Mouse (Mus musculus): ENCODE data around the gene Zfp653. TPM values are rescaled to one million over a fixed set of nuclear protein-coding genes. Genes with fewer than 3 reads are reported as not detected.

The Zfp653 gene
- polyA plus RNA-seq, 1 experiment from 2014 or later, result 14.5 TPM

DNA sequence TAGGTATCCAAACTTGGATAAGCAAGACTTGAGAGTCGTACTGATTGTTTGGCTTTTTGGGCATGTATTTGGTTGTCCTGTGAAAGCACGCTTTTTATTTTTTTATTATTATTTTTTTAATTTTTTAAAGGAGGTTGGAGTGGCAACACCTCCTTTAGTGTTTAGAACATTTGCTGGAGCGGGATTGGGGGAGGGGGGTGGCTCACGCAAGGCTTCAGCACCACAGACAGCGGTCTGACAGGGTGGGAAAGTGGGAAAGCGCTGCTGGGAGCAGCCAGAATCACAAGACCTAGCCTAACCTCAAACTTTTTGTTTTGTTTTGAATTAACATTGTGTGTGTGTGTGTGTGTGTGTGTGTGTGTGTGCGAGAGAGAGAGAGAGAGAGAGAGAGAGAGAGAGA, 17.5 kb downstream of the Zfp653 start:
- Histone ChIP-seq H3K36me3 (ENCODE audit: control insufficient read depth, insufficient read depth, low read length) (no peaks in the 10 kb centered on the region; the same call in 1 of the 2 replicates), H3K9ac (replicated peaks; ENCODE audit: low read depth, low read length) (no peak overlapping the region), H3K27me3 (ENCODE audit: control insufficient read depth, insufficient read depth, low read length) (peaks cover 35% of the 10 kb centered on the region), H3K27ac (ENCODE audit: low read length) (no peak overlapping the region), H3K4me2 (replicated peaks; ENCODE audit: low read depth, low read length) (no peak overlapping the region), H3K4me3 (ENCODE audit: low read depth, low read length) (no peak overlapping the region), H3K4me1 (ENCODE audit: control insufficient read depth, insufficient read depth, low read length) (peaks cover 16% of the 10 kb centered on the region; the same call in 1 of the 2 replicates), H3K9me3 (ENCODE audit: control insufficient read depth, low read depth, low read length) (no peaks in the 10 kb centered on the region)
- no peak for ATAC-seq (ENCODE audit: insufficient number of reproducible peaks, insufficient read depth, low FRiP score, low read depth)
- WGBS, result 24% methylated on average over 6 of the region's 7 CpGs

DNA sequence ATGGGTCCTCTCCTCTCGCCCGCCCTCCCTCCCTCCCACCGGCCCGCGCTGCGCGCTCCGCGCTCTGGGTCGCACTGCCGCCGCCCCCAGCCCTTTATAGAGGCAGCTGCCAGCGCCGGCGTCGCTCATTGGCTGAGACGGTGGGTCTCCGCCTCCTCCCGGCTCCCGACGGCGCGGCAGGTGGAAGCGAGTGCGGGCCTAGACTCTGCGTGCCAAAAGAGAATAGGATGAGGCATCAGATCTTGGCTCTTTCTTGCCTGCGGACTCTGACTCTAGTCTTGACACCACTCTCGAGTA, 19.3 kb downstream of the Zfp653 start, which contains the start of gene Elavl3:
Gene Elavl3, minus strand, starts transcription at position 66 of the 297 bp plus-strand sequence.
- H3K36me3 ChIP-seq (ENCODE audit: control insufficient read depth, insufficient read depth, low read length), result no peaks in the 10 kb centered on the region
- H3K27me3 ChIP-seq (ENCODE audit: control insufficient read depth, insufficient read depth, low read length), result peaks cover 35% of the 10 kb centered on the region
- ATAC-seq (ENCODE audit: insufficient number of reproducible peaks, insufficient read depth, low FRiP score, low read depth), result no peak
- peak within 1 kb of the TSS; percentile 30 for H3K4me3 ChIP-seq (ENCODE audit: low read depth, low read length)
- peaks cover 16% of the 10 kb centered on the region; the same call in 1 of the 2 replicates for H3K4me1 ChIP-seq (ENCODE audit: control insufficient read depth, insufficient read depth, low read length)
- H3K27ac ChIP-seq (ENCODE audit: low read length), result no peak within 1 kb of the TSS
- H3K4me2 ChIP-seq (replicated peaks; ENCODE audit: low read depth, low read length), result peak within 1 kb of the TSS; percentile 61
- H3K9ac ChIP-seq (replicated peaks; ENCODE audit: low read depth, low read length), result no peak within 1 kb of the TSS
- WGBS, result 3% methylated on average over 18 of the region's 28 CpGs
- no peaks in the 10 kb centered on the region for H3K9me3 ChIP-seq (ENCODE audit: control insufficient read depth, low read depth, low read length)

DNA sequence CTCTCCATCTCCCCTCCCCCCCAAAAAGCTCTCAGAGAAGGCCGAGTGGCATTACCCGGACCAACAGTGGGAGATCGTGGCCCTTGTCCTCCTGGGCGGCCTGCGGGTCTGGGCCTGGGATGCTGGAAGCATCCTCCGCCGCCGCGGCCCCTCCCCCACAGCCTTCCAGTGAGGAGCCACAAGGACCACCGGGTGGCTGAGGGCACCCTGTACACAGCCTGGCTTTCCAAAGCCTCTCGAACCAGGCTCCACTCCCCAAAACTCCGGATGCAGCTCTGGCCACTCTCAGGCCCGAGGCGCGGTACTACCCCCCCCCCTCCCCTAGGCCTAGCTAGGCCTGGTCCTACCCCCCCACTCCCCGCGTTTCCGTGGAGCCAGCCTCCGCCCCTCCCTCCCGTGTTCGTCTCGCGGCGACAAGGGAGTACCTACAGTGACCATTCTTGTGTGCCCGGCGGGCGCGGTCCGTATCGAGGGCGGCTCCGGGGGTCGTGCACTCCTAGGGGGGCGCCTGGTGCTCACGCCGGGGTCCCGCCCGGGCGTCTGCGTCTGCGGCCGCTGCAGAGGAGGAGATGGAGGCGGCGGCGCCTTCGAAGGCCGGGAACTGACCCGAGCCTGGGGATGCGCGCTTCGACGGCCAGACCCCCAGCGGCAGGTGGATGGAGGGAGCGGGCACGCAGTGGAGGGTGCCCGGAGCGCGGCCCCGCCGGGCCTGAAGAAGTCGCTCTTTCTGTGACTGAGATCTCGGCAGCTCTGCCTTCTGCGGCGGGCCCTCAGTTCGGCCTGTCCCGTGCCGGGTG, 19.8 kb downstream of the Zfp653 start:
- 0 out of 2 replicates have a peak, but pooled peaks have one; percentile 4 for ATAC-seq (ENCODE audit: insufficient number of reproducible peaks, insufficient read depth, low FRiP score, low read depth)

DNA sequence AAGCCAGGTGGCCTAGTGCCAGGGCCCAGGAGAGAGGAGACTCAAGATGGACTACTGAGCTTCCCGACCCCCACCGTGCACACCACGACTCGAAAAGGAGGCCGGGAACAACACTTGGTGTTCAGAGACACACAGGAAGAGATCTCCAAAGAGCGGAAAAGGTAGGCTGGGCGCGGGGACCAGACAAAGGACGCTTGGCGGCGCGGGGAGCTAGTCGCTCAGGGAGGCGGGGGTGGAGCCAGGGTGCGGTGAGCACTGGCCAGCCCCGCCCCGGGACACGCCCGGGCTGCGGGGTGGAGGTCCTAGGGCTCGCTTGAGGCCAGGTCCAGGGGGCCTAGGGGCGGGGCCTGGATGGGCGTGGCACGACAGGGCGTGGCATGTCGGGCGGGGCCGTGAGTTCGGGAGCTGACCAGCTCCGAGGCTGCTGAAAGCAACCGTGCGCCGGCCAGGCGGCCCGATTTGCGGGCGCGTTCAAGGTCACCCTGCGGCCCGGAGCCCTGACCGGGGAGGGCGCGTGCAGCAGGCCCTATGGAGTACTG, 20.8 kb downstream of the Zfp653 start:
- 1% methylated on average over 38 of the region's 43 CpGs for WGBS
- ATAC-seq (ENCODE audit: insufficient number of reproducible peaks, insufficient read depth, low FRiP score, low read depth), result peak; percentile 53
- Histone ChIP-seq H3K4me2 (replicated peaks; ENCODE audit: low read depth, low read length) (peak overlapping the region; percentile 61), H3K9ac (replicated peaks; ENCODE audit: low read depth, low read length) (no peak overlapping the region), H3K4me3 (ENCODE audit: low read depth, low read length) (peak overlapping the region; percentile 30), H3K9me3 (ENCODE audit: control insufficient read depth, low read depth, low read length) (no peaks in the 10 kb centered on the region), H3K27me3 (ENCODE audit: control insufficient read depth, insufficient read depth, low read length) (peaks cover 35% of the 10 kb centered on the region), H3K4me1 (ENCODE audit: control insufficient read depth, insufficient read depth, low read length) (peaks cover 16% of the 10 kb centered on the region; the same call in 1 of the 2 replicates), H3K27ac (ENCODE audit: low read length) (no peak overlapping the region), H3K36me3 (ENCODE audit: control insufficient read depth, insufficient read depth, low read length) (no peaks in the 10 kb centered on the region)

More for the DNA sequence above, 19.8 kb downstream of the Zfp653 start:
- Histone ChIP-seq H3K36me3 (ENCODE audit: control insufficient read depth, insufficient read depth, low read length) (no peaks in the 10 kb centered on the region), H3K4me2 (replicated peaks; ENCODE audit: low read depth, low read length) (peak overlapping the region; percentile 61), H3K9me3 (ENCODE audit: control insufficient read depth, low read depth, low read length) (no peaks in the 10 kb centered on the region), H3K4me3 (ENCODE audit: low read depth, low read length) (peak overlapping the region; percentile 30), H3K9ac (replicated peaks; ENCODE audit: low read depth, low read length) (no peak overlapping the region), H3K4me1 (ENCODE audit: control insufficient read depth, insufficient read depth, low read length) (peaks cover 16% of the 10 kb centered on the region; the same call in 1 of the 2 replicates), H3K27me3 (ENCODE audit: control insufficient read depth, insufficient read depth, low read length) (peaks cover 35% of the 10 kb centered on the region), H3K27ac (ENCODE audit: low read length) (no peak overlapping the region)
- 2% methylated on average over 55 of the region's 67 CpGs for WGBS

DNA sequence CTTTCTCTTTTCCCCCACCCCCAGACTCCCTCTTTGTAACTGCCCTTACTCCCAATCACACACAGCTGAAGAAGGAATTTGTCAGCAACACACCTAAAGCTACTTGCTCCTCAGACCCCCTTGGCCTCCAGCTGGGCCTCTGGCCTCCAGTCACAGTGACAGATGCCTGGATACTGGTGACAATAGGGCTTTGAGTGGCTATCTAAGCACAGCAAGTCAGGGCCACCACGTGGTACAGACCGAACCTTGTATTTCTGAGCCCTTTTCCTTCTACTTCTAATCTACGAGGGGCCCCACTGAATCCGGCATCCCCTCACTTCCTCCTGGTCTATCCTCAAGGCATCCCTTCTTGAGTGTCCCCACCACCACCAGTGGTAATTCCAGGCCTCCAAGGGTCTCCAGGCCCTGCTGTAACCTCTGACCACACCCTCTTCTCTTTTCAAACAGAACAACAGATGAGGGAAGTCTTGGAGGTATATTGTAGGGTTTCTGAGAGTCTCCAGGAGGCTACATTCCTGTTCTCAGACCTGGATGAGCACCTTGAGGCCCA, 21.4 kb downstream of the Zfp653 start:
- H3K36me3 ChIP-seq (ENCODE audit: control insufficient read depth, insufficient read depth, low read length), result no peaks in the 10 kb centered on the region
- peaks cover 16% of the 10 kb centered on the region; the same call in 1 of the 2 replicates for H3K4me1 ChIP-seq (ENCODE audit: control insufficient read depth, insufficient read depth, low read length)
- no peak overlapping the region for H3K27ac ChIP-seq (ENCODE audit: low read length)
- peaks cover 35% of the 10 kb centered on the region for H3K27me3 ChIP-seq (ENCODE audit: control insufficient read depth, insufficient read depth, low read length)
- H3K9ac ChIP-seq (replicated peaks; ENCODE audit: low read depth, low read length), result no peak overlapping the region
- H3K4me2 ChIP-seq (replicated peaks; ENCODE audit: low read depth, low read length), result no peak overlapping the region
- no peak for ATAC-seq (ENCODE audit: insufficient number of reproducible peaks, insufficient read depth, low FRiP score, low read depth)
- peak overlapping the region; percentile 30; the same call in 1 of the 2 replicates for H3K4me3 ChIP-seq (ENCODE audit: low read depth, low read length)
- no peaks in the 10 kb centered on the region for H3K9me3 ChIP-seq (ENCODE audit: control insufficient read depth, low read depth, low read length)
- WGBS, result 45% methylated on average over 4 of the region's 4 CpGs

DNA sequence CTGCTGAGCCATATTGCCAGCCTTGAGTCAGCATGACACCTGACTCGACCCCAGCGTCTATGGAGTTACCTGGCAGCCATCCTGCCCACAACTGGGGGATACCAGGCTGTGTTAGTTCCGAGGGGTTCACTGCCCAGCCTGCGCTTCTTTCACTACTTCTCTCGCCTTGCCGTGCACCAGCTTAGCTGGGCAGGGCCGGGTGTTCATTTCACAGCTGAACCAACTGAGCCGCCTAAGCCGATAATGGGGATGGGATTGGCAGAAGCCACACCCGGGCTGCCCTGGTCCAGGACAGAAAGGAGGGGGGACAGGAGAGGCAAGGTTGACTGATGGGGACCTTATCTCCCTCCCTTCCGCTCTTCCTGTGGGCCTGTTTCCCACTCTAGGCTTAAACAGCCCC, 21.9 kb downstream of the Zfp653 start:
- H3K27me3 ChIP-seq (ENCODE audit: control insufficient read depth, insufficient read depth, low read length), result peaks cover 35% of the 10 kb centered on the region
- H3K9me3 ChIP-seq (ENCODE audit: control insufficient read depth, low read depth, low read length), result no peaks in the 10 kb centered on the region
- WGBS, result 59% methylated on average over 11 of the region's 11 CpGs
- no peak for ATAC-seq (ENCODE audit: insufficient number of reproducible peaks, insufficient read depth, low FRiP score, low read depth)
- peaks cover 16% of the 10 kb centered on the region; the same call in 1 of the 2 replicates for H3K4me1 ChIP-seq (ENCODE audit: control insufficient read depth, insufficient read depth, low read length)
- no peak overlapping the region for H3K4me3 ChIP-seq (ENCODE audit: low read depth, low read length)
- H3K9ac ChIP-seq (replicated peaks; ENCODE audit: low read depth, low read length), result no peak overlapping the region
- H3K36me3 ChIP-seq (ENCODE audit: control insufficient read depth, insufficient read depth, low read length), result no peaks in the 10 kb centered on the region
- H3K4me2 ChIP-seq (replicated peaks; ENCODE audit: low read depth, low read length), result no peak overlapping the region
- H3K27ac ChIP-seq (ENCODE audit: low read length), result no peak overlapping the region

DNA sequence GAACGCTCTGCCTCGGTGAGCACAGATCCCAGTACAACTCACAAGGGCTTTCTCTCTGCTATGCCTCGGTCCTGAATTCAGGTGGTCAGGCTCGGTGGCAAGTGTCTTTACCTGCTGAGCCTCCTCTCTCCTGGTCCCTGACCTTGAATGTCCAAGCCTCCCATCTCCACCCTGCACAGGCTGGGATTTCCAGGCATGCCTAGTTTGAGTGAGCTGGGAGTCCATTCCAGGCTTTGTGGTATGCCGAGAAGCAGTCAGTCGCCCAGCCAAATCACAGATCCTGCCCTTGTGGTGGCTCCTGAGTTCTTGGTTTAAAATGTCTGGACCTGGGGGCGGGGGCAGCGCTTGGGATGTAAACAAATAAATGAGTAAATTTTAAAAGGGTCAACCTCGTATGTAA, 23.8 kb downstream of the Zfp653 start:
- WGBS, result 49% methylated on average over 9 of the region's 9 CpGs
- Histone ChIP-seq H3K4me1 (ENCODE audit: control insufficient read depth, insufficient read depth, low read length) (peaks cover 16% of the 10 kb centered on the region; the same call in 1 of the 2 replicates), H3K27me3 (ENCODE audit: control insufficient read depth, insufficient read depth, low read length) (peaks cover 25% of the 10 kb centered on the region), H3K36me3 (ENCODE audit: control insufficient read depth, insufficient read depth, low read length) (no peaks in the 10 kb centered on the region), H3K9ac (replicated peaks; ENCODE audit: low read depth, low read length) (no peak overlapping the region), H3K9me3 (ENCODE audit: control insufficient read depth, low read depth, low read length) (no peaks in the 10 kb centered on the region), H3K4me3 (ENCODE audit: low read depth, low read length) (no peak overlapping the region), H3K27ac (ENCODE audit: low read length) (no peak overlapping the region), H3K4me2 (replicated peaks; ENCODE audit: low read depth, low read length) (no peak overlapping the region)
- ATAC-seq (ENCODE audit: insufficient number of reproducible peaks, insufficient read depth, low FRiP score, low read depth), result no peak

DNA sequence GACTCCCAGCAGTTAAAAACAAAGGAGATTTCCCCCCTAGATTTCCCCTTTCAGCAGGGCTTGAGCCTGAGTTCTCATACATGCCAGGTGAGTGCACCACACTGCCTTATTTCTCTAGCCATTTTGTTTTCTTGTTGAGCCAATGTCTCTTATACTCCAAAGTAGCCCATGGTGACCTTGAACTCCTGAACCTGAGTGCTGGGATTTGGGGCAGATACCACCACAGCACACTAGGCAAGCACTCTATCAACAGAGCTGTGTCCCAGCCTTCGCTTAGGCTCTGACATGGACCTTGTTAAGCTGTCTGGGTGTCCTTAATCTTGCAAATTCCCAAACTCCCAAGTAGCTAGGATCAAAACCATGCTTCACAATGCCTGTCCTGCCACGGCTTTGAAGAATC, 29.3 kb downstream of the Zfp653 start:
- Histone ChIP-seq H3K9ac (replicated peaks; ENCODE audit: low read depth, low read length) (no peak overlapping the region), H3K9me3 (ENCODE audit: control insufficient read depth, low read depth, low read length) (no peaks in the 10 kb centered on the region), H3K4me3 (ENCODE audit: low read depth, low read length) (no peak overlapping the region), H3K27me3 (ENCODE audit: control insufficient read depth, insufficient read depth, low read length) (no peaks in the 10 kb centered on the region), H3K36me3 (ENCODE audit: control insufficient read depth, insufficient read depth, low read length) (no peaks in the 10 kb centered on the region), H3K27ac (ENCODE audit: low read length) (no peak overlapping the region), H3K4me1 (ENCODE audit: control insufficient read depth, insufficient read depth, low read length) (no peaks in the 10 kb centered on the region), H3K4me2 (replicated peaks; ENCODE audit: low read depth, low read length) (no peak overlapping the region)
- no peak for ATAC-seq (ENCODE audit: insufficient number of reproducible peaks, insufficient read depth, low FRiP score, low read depth)
- WGBS, result 50% methylated on average over 2 of the region's 2 CpGs

All from stomach, embryonic 14.5 days (tissue).